Mouse (Mus musculus): ENCODE data around the gene Itgad. TPM values are rescaled to one million over a fixed set of nuclear protein-coding genes. Genes with fewer than 3 reads are reported as not detected.

Itgad gene
- total RNA-seq, 2 experiments from 2014 or later: 0.25 TPM; not detected in 1

GRCm38 (mm10) chr7:128178385-128178784 lies 24.2 kb downstream of the Itgad start:
- peak; percentile 26 for ATAC-seq (replicated peaks; ENCODE audit: poor library complexity)

- ATAC-seq (replicated peaks; ENCODE audit: poor library complexity): peak; percentile 89
Observed at GRCm38 (mm10) chr7:128180126-128180525, 25.9 kb downstream of the Itgad start.

GRCm38 (mm10) chr7:128180546-128180945 lies 26.4 kb downstream of the Itgad start:
- ATAC-seq (replicated peaks; ENCODE audit: poor library complexity): peak; percentile 10; the same call in 1 of the 2 replicates

GRCm38 (mm10) chr7:128181691-128182090 lies 27.5 kb downstream of the Itgad start:
- no peak for ATAC-seq (replicated peaks; ENCODE audit: poor library complexity)

GRCm38 (mm10) chr7:128201607-128202006 lies 47.4 kb downstream of the Itgad start:
- ATAC-seq (replicated peaks; ENCODE audit: poor library complexity): no peak

- no peak for ATAC-seq (replicated peaks; ENCODE audit: poor library complexity)
Observed at GRCm38 (mm10) chr7:128203071-128203470, 48.9 kb downstream of the Itgad start.

GRCm38 (mm10) chr7:128204179-128204578 lies 50.0 kb downstream of the Itgad start:
- ATAC-seq (replicated peaks; ENCODE audit: poor library complexity): no peak

- no peak for ATAC-seq (replicated peaks; ENCODE audit: poor library complexity)
Observed at GRCm38 (mm10) chr7:128205695-128206094, 51.5 kb downstream of the Itgad start.

- no peak for ATAC-seq (replicated peaks; ENCODE audit: poor library complexity)
Observed at GRCm38 (mm10) chr7:128206152-128206551, 52.0 kb downstream of the Itgad start, which contains the start of gene Cox6a2. Gene Cox6a2 (minus strand): TSS chr7:128206387.

GRCm38 (mm10) chr7:128208187-128208586 lies 54.0 kb downstream of the Itgad start:
- ATAC-seq (replicated peaks; ENCODE audit: poor library complexity): peak; percentile 94

- no peak for ATAC-seq (replicated peaks; ENCODE audit: poor library complexity)
Observed at GRCm38 (mm10) chr7:128209826-128210225, 55.6 kb downstream of the Itgad start.

- ATAC-seq (replicated peaks; ENCODE audit: poor library complexity): no peak
Observed at GRCm38 (mm10) chr7:128219952-128220351, 65.8 kb downstream of the Itgad start.

GRCm38 (mm10) chr7:128220936-128221335 lies 66.8 kb downstream of the Itgad start:
- no peak for ATAC-seq (replicated peaks; ENCODE audit: poor library complexity)

GRCm38 (mm10) chr7:128231741-128232140 lies 77.6 kb downstream of the Itgad start:
- peak; percentile 88 for ATAC-seq (replicated peaks; ENCODE audit: poor library complexity)

- ATAC-seq (replicated peaks; ENCODE audit: poor library complexity): no peak
Observed at GRCm38 (mm10) chr7:128234796-128235195, 80.6 kb downstream of the Itgad start.

GRCm38 (mm10) chr7:128235481-128235880 lies 81.3 kb downstream of the Itgad start:
- no peak for ATAC-seq (replicated peaks; ENCODE audit: poor library complexity)

GRCm38 (mm10) chr7:128236426-128236825 lies 82.2 kb downstream of the Itgad start:
- ATAC-seq (replicated peaks; ENCODE audit: poor library complexity): no peak

GRCm38 (mm10) chr7:128236856-128237592 lies 82.8 kb downstream of the Itgad start, which contains the start of gene Armc5:
Gene Armc5 (plus strand): TSS chr7:128237342.
- ATAC-seq (replicated peaks; ENCODE audit: poor library complexity): peak; percentile 40

- ATAC-seq (replicated peaks; ENCODE audit: poor library complexity): no peak
Observed at GRCm38 (mm10) chr7:128237593-128237926, 83.4 kb downstream of the Itgad start.

- peak; percentile 74 for ATAC-seq (replicated peaks; ENCODE audit: poor library complexity)
Observed at GRCm38 (mm10) chr7:128237927-128238778, 84.0 kb downstream of the Itgad start, which contains the start of gene 9130023H24Rik. Gene 9130023H24Rik (minus strand): TSS chr7:128238031.

- ATAC-seq (replicated peaks; ENCODE audit: poor library complexity): 0 out of 2 replicates have a peak, but pooled peaks have one; percentile 15
Observed at GRCm38 (mm10) chr7:128238991-128239390, 84.8 kb downstream of the Itgad start.
